Mouse (Mus musculus) midbrain, postnatal 0 days (tissue): Measurements from ENCODE around the gene Spsb3. TPM values are rescaled to one million over a fixed set of nuclear protein-coding genes. Genes with fewer than 3 reads are reported as not detected.
A peak's percentile ranks its signal among the peaks of the same experiment; 100 is the strongest.

Source experiments
- ATAC-seq: fragments of 200-750 bp; cut with Nextera tagmentation; 2 replicates; pipeline ENCODE4 v1.8.0; 2017; ENCODE audit warnings: moderate number of reproducible peaks, mild to moderate bottlenecking, moderate TSS enrichment, moderate library complexity; ENCODE audit not compliant: low FRiP score
- DNase-seq: peaks from one replicate; pipeline ENCODE4 v3.0.0-alpha.2; 2015; ENCODE audit warnings: low spot score
- H3K27ac ChIP-seq: fragments of 300-500 bp; sonication (generic); 2 replicates; pipeline ENCODE4 v1.5.1; 2014; ENCODE audit warnings: low read depth, mild to moderate bottlenecking, low read length, mixed read lengths
- H3K27me3 ChIP-seq: fragments of 300-500 bp; sonication (generic); 2 replicates; pipeline ENCODE4 v1.6.1; 2014; ENCODE audit warnings: low read length, control low read depth, mixed read lengths; ENCODE audit not compliant: insufficient read depth
- H3K36me3 ChIP-seq: fragments of 300-500 bp; sonication (generic); 2 replicates; pipeline ENCODE4 v1.6.1; 2014; ENCODE audit warnings: low read length, control low read depth, mixed read lengths; ENCODE audit not compliant: insufficient read depth
- H3K4me1 ChIP-seq: fragments of 300-500 bp; sonication (generic); 2 replicates; pipeline ENCODE4 v1.6.1; 2014; ENCODE audit warnings: mild to moderate bottlenecking, control low read depth, antibody characterized with exemption, low read length, mixed read lengths; ENCODE audit not compliant: insufficient read depth
- H3K4me2 ChIP-seq: fragments of 300-500 bp; sonication (generic); 2 replicates; pipeline ENCODE4 v1.6.1; 2014; ENCODE audit warnings: low read depth, mild to moderate bottlenecking, low read length, mixed read lengths; ENCODE audit not compliant: poor library complexity, severe bottlenecking
- H3K4me3 ChIP-seq: fragments of 300-500 bp; sonication (generic); 2 replicates; pipeline ENCODE4 v1.5.1; 2014; ENCODE audit warnings: low read depth, mild to moderate bottlenecking, low read length, moderate library complexity
- H3K9ac ChIP-seq: fragments of 300-500 bp; sonication (generic); replicated peaks from 2 replicates; pipeline ENCODE4 v1.6.1; 2014; ENCODE audit warnings: mild to moderate bottlenecking, low read length, moderate library complexity, mixed read lengths; ENCODE audit not compliant: poor library complexity, severe bottlenecking
- H3K9me3 ChIP-seq: fragments of 300-500 bp; sonication (generic); 2 replicates; pipeline ENCODE4 v1.6.1; 2016; ENCODE audit warnings: low read length, control low read depth
- CTCF ChIP-seq: IDR thresholded peaks from 2 replicates; pipeline ENCODE4 v1.5.1; 2016; ENCODE audit warnings: antibody characterized with exemption, mild to moderate bottlenecking
- WGBS: fragments of 180-500 bp; shearing (Covaris S2); extraction: QIAGEN DNeasy Blood & Tissue Kit; methylation state at CpG from one replicate; pipeline ENCODE4 v1.1.7; 2014; 5-methylcytosine and 5-hydroxymethylcytosine counted together
- polyA plus RNA-seq: library from polyadenylated mRNA; unstranded; fragments of >200 nt; fragmentation: Nextera tagmentation; extraction: Ambion mirVana; gene quantifications from 2 replicates; pipeline ENCODE4 v1.2.1, GENCODE M21; 2015
- total RNA-seq: library from RNA; depleted of rRNA; stranded (reverse); fragments of >200 nt; gene quantifications from 2 replicates; pipeline ENCODE4 v1.2.3, GENCODE M21; 2014

The Spsb3 gene
- total and polyA plus RNA-seq, 2 experiments from 2014 or later, result 100 to 105 TPM

DNA sequence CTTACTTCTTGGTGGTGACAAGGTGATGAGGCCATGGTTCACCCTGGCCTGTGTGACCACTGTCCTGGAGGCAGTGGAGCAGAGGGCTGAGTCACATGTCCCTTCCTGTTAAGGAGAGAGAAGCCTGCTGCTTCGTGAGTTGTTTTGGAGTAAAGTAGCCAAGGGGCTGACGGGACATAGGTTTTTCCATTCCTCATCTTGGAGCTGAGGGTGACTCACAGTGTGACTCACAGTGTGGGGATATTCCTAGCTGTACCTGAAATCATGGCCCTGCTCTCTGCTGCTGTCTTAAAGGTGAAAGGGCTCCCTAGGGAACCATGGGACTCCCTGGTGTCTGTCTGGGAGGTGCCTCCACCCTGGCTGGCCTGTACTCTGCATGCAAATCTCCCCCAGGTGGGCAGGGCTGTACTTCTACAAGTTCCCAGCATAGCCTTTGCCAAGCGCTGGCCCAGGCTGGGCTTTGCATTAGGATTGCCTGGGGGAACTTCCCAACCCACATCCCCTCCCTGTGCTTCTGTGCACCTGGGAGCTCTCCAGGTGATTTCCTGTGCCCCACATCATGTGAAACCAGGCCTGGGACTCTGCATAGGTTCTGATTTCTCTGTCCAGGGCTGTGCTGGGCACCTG, 30.5 kb upstream of the Spsb3 start:
- no peak overlapping the region for H3K4me2 ChIP-seq
- 91% methylated on average over 3 of the region's 3 CpGs for WGBS

GRCm38 (mm10) chr17:24856589-24856988, 29.9 kb upstream of the Spsb3 start:
- H3K9ac ChIP-seq, result no peak overlapping the region
- H3K9me3 ChIP-seq, result no peaks in the 10 kb centered on the region
- peaks cover 42% of the 10 kb centered on the region for H3K36me3 ChIP-seq
- H3K4me1 ChIP-seq, result no peaks in the 10 kb centered on the region
- no peak overlapping the region for H3K4me2 ChIP-seq
- ATAC-seq, result no peak
- H3K4me3 ChIP-seq, result no peak overlapping the region
- 88% methylated on average over 13 of the region's 13 CpGs for WGBS
- TF ChIP-seq CTCF, result no peak
- DNase-seq, result no peak
- H3K27ac ChIP-seq, result no peak overlapping the region
- H3K27me3 ChIP-seq, result no peaks in the 10 kb centered on the region

More for the DNA sequence above, 30.5 kb upstream of the Spsb3 start:
- Histone ChIP-seq H3K27ac (no peak overlapping the region), H3K4me3 (no peak overlapping the region), H3K9ac (no peak overlapping the region), H3K36me3 (peaks cover 35% of the 10 kb centered on the region), H3K4me1 (peaks cover 6% of the 10 kb centered on the region; the same call in 1 of the 2 replicates), H3K9me3 (no peaks in the 10 kb centered on the region), H3K27me3 (no peaks in the 10 kb centered on the region)
- DNase-seq (no peak), ATAC-seq (no peak)
- no peak for TF ChIP-seq CTCF

DNA sequence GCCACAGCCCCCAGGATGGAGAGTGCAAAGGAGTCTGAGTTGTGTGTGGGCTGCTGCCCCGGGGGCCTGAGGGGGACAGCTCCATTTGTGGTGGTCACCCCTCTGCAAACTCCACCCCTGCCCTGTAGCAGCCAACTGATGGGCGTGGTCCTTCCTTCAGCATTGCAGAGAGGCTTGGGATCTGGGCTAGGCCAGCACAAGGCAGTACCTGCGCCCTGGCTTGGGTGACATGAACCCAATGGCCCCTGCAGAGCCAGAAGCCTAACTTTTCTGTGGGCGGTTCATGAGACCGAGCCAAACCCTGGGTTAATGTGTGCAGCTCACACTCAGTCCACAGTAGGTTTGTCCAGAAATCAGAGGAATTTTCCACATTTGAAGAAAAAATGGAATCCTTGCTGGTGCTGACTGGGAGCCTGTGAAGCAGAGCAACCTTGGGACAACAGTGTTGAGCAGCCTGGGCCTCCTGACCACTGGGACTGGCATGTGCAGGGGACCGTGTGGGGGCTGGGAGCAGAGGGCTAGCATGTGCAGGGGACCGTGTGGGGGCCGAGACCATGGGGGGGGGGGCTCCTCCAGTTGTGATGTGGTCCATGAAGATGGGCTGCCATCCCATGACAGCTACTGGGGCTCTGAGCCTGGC, 28.5 kb upstream of the Spsb3 start:
- TF ChIP-seq CTCF, result no peak
- 84% methylated on average over 8 of the region's 8 CpGs for WGBS
- Histone ChIP-seq H3K4me2 (no peak overlapping the region), H3K36me3 (peaks cover 42% of the 10 kb centered on the region), H3K27ac (no peak overlapping the region), H3K27me3 (no peaks in the 10 kb centered on the region), H3K9me3 (no peaks in the 10 kb centered on the region), H3K4me3 (no peak overlapping the region), H3K4me1 (no peaks in the 10 kb centered on the region), H3K9ac (no peak overlapping the region)
- DNase-seq, result no peak
- no peak for ATAC-seq

DNA sequence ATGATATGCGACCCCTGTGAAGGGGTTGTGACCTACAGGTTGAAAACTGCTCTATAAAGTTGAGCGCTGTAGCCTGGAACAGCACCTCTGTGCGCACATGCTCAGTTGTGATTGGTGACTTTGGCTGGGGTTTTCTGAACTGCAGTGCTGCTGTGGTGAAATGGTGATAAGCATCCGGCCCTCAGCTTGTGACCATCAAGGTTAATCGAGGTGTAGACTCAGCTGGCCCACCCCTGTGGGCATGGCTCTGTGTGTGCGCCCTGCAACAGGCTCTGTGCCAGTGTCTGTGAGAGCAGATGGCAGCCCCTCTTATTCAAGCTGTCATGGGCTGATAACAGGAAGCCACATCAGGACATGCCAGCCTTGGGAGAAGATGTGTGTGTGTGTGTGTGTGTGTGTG, 27.5 kb upstream of the Spsb3 start:
- H3K27ac ChIP-seq, result no peak overlapping the region
- no peak overlapping the region for H3K9ac ChIP-seq
- no peaks in the 10 kb centered on the region for H3K4me1 ChIP-seq
- no peaks in the 10 kb centered on the region for H3K27me3 ChIP-seq
- H3K36me3 ChIP-seq, result peaks cover 44% of the 10 kb centered on the region
- H3K4me2 ChIP-seq, result no peak overlapping the region
- no peaks in the 10 kb centered on the region for H3K9me3 ChIP-seq
- DNase-seq, result peak; percentile 50
- 84% methylated on average over 6 of the region's 6 CpGs for WGBS
- ATAC-seq, result no peak
- no peak for TF ChIP-seq CTCF
- H3K4me3 ChIP-seq, result no peak overlapping the region

DNA sequence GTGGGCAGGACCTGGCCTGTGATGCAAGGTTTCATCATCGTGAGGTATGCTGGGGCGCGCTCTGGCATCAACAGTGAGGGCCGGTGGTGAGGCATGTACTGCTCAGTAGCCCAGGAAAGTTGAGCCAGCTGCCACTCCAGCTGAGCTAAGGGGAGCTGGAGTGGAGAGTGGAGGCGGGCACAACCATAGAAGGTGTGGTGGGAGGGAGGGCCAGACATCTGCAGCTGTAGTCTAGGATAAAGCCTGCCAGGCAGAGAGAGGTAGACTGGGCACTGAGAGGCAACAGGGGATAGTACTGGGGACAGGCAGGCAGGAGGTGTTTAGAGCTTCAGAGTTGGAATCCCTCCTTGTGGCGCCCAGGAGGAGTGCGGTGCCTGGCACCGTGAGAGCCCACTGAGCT, 26.4 kb upstream of the Spsb3 start:
- DNase-seq, result no peak
- ATAC-seq, result no peak
- H3K4me2 ChIP-seq, result no peak overlapping the region
- no peaks in the 10 kb centered on the region for H3K4me1 ChIP-seq
- 91% methylated on average over 8 of the region's 8 CpGs for WGBS
- H3K9ac ChIP-seq, result 0 out of 2 replicates have a peak overlapping the region, but pooled peaks have one; percentile 8
- H3K36me3 ChIP-seq, result peaks cover 55% of the 10 kb centered on the region
- H3K9me3 ChIP-seq, result no peaks in the 10 kb centered on the region
- H3K4me3 ChIP-seq, result no peak overlapping the region
- H3K27me3 ChIP-seq, result no peaks in the 10 kb centered on the region
- H3K27ac ChIP-seq, result no peak overlapping the region
- no peak for TF ChIP-seq CTCF

GRCm38 (mm10) chr17:24861785-24862184, 24.7 kb upstream of the Spsb3 start:
- no peak overlapping the region for H3K4me3 ChIP-seq
- WGBS, result 97% methylated on average over 3 of the region's 3 CpGs
- TF ChIP-seq CTCF, result no peak
- H3K27ac ChIP-seq, result no peak overlapping the region
- DNase-seq (no peak), ATAC-seq (no peak)
- peaks cover 55% of the 10 kb centered on the region for H3K36me3 ChIP-seq
- H3K27me3 ChIP-seq, result no peaks in the 10 kb centered on the region
- H3K9me3 ChIP-seq, result no peaks in the 10 kb centered on the region
- H3K4me2 ChIP-seq, result no peak overlapping the region
- no peaks in the 10 kb centered on the region for H3K4me1 ChIP-seq
- no peak overlapping the region for H3K9ac ChIP-seq
